Mouse (Mus musculus): ENCODE measurements around the gene Runx2.

DNA sequence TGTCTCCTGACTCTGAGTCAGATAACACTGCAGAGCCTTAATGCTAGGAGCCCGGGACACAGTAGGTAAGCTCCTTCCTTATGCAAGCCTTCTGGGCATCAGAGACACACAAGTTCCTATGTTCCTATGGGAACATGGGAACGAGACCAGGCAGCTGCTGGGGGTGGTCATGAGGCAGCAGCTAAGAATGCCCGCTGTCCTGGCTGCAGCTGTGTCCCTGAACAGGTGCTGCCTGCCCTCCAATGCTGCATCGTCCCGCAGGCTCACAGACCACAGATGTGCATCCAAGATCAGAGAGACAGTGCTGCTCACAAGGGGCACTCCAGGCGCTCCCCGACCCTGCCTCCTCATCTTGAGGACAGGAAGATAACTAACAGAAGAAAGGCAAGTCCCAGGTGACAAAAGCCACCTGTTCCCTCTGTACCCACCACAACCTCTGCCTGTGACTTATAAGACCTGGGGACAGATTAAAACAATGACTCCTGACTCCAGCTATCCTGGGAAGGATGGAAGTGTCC lies 306.3 kb downstream of the Runx2 start:
- TF ChIP-seq CTCF (IDR thresholded peaks at IDR 0.05; ENCODE audit: extremely low read depth, insufficient read length, insufficient replicate concordance, low read depth, low read length) (no peak), POLR2A (IDR thresholded peaks at IDR 0.05; ENCODE audit: low read depth, low read length) (no peak)
